Mouse (Mus musculus) lung, embryonic 14.5 days (tissue): ENCODE data around the gene Zbtb8os. TPM values are rescaled to one million over a fixed set of nuclear protein-coding genes. Genes with fewer than 3 reads are reported as not detected.

Experiments
- ATAC-seq: fragments of 200-750 bp; cut with Nextera tagmentation; 2 replicates; pipeline ENCODE4 v1.8.0; 2017; ENCODE audit warnings: mild to moderate bottlenecking, moderate TSS enrichment, moderate library complexity; ENCODE audit not compliant: insufficient read depth
- DNase-seq: peaks from one replicate; pipeline ENCODE4 v3.0.0-alpha.2; 2015
- H3K27ac ChIP-seq: fragments of 300-500 bp; sonication (generic); 2 replicates; pipeline ENCODE4 v1.5.1; 2014; ENCODE audit warnings: low read depth, mild to moderate bottlenecking, moderate library complexity
- H3K27me3 ChIP-seq: fragments of 300-500 bp; sonication (generic); 2 replicates; pipeline ENCODE4 v1.6.1; 2014; ENCODE audit warnings: low read length, control low read depth; ENCODE audit not compliant: insufficient read depth
- H3K36me3 ChIP-seq: fragments of 300-500 bp; sonication (generic); 2 replicates; pipeline ENCODE4 v1.6.1; 2014; ENCODE audit warnings: control low read depth; ENCODE audit not compliant: insufficient read depth
- H3K4me1 ChIP-seq: fragments of 300-500 bp; sonication (generic); 2 replicates; pipeline ENCODE4 v1.6.1; 2014; ENCODE audit warnings: antibody characterized with exemption, control low read depth; ENCODE audit not compliant: insufficient read depth
- H3K4me2 ChIP-seq: fragments of 300-500 bp; sonication (generic); 2 replicates; pipeline ENCODE4 v1.6.1; 2014; ENCODE audit warnings: mild to moderate bottlenecking
- H3K4me3 ChIP-seq: fragments of 300-500 bp; sonication (generic); 2 replicates; pipeline ENCODE4 v1.5.1; 2014; ENCODE audit warnings: low read depth, low read length
- H3K9ac ChIP-seq: fragments of 300-500 bp; sonication (generic); 2 replicates; pipeline ENCODE4 v1.6.1; 2014
- H3K9me3 ChIP-seq: fragments of 300-500 bp; sonication (generic); 2 replicates; pipeline ENCODE4 v1.6.1; 2016; ENCODE audit warnings: low read depth, low read length, control low read depth
- CTCF ChIP-seq: IDR thresholded peaks from 2 replicates; pipeline ENCODE4 v1.5.1; 2016; ENCODE audit warnings: antibody characterized with exemption, low read depth
- WGBS: fragments of 180-500 bp; shearing (Covaris S2); extraction: QIAGEN DNeasy Blood & Tissue Kit; methylation state at CpG from one replicate; pipeline ENCODE4 v1.1.7; 2014; 5-methylcytosine and 5-hydroxymethylcytosine counted together
- polyA plus RNA-seq: library from polyadenylated mRNA; unstranded; fragments of >200 nt; fragmentation: Nextera tagmentation; extraction: Ambion mirVana; gene quantifications from 2 replicates; pipeline ENCODE4 v1.2.1, GENCODE M21; 2014

Gene Zbtb8os
- polyA plus RNA-seq, 1 experiment from 2014 or later, result 51.6 TPM

DNA sequence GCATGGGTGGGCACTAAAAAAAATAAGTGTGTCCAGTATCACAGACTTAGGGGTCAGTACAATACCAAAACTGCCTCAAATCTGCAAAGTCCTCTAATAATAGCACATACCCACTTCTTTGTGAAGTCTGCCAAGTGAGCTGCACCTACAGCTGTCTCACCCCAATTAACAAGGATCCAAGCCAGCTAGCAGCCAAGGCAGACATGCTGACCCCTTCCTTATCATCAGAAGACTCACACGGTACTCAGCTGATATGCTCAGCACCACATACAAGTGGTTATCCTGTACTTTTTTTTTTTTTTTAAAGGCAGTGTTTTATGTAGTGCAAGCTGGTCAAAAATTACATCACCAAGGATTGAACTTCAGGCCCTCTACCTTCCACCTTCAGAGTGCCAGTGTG is 31.2 kb upstream of the Zbtb8os start:
- WGBS, result 40% methylated on average over 1 of the region's 1 CpGs
- DNase-seq (no peak), ATAC-seq (no peak)
- Histone ChIP-seq H3K36me3 (peaks cover 33% of the 10 kb centered on the region), H3K27me3 (no peaks in the 10 kb centered on the region), H3K4me1 (no peaks in the 10 kb centered on the region), H3K9me3 (no peaks in the 10 kb centered on the region), H3K27ac (no peak overlapping the region), H3K4me2 (no peak overlapping the region), H3K9ac (no peak overlapping the region), H3K4me3 (no peak overlapping the region)
- no peak for TF ChIP-seq CTCF

GRCm38 (mm10) chr4:129307936-129308335 is 27.6 kb upstream of the Zbtb8os start:
- Histone ChIP-seq H3K9me3 (no peaks in the 10 kb centered on the region), H3K4me1 (no peaks in the 10 kb centered on the region), H3K4me3 (no peak overlapping the region), H3K4me2 (no peak overlapping the region), H3K36me3 (peaks cover 66% of the 10 kb centered on the region), H3K9ac (no peak overlapping the region), H3K27me3 (no peaks in the 10 kb centered on the region), H3K27ac (no peak overlapping the region)
- TF ChIP-seq CTCF, result no peak
- DNase-seq (no peak), ATAC-seq (no peak)
- 82% methylated on average over 1 of the region's 1 CpGs for WGBS

DNA sequence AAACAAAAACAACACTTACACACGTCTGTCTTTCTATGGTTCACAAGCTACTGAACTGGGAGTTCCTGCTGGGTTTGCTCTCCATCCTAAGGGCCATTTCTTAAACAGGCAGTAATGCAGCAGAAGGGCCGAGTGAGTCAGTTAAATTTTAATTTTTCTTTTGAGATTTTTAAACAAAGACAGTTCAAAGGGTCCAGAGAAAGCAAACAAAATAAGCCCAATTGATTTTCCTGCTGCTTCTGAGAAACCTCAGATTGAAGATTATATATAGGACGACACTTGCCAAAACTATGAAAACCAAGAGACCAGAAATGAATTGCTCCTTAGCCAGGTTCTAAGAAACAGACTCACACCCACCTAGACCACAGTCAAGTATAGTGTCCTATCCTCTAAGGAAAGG is 21.6 kb upstream of the Zbtb8os start:
- no peak overlapping the region for H3K4me3 ChIP-seq
- H3K9me3 ChIP-seq, result no peaks in the 10 kb centered on the region
- WGBS, result 59% methylated on average over 3 of the region's 3 CpGs
- no peak overlapping the region for H3K27ac ChIP-seq
- H3K9ac ChIP-seq, result no peak overlapping the region
- H3K4me2 ChIP-seq, result no peak overlapping the region
- DNase-seq (no peak), ATAC-seq (no peak)
- H3K27me3 ChIP-seq, result no peaks in the 10 kb centered on the region
- H3K4me1 ChIP-seq, result no peaks in the 10 kb centered on the region
- no peak for TF ChIP-seq CTCF
- H3K36me3 ChIP-seq, result peaks cover 95% of the 10 kb centered on the region

DNA sequence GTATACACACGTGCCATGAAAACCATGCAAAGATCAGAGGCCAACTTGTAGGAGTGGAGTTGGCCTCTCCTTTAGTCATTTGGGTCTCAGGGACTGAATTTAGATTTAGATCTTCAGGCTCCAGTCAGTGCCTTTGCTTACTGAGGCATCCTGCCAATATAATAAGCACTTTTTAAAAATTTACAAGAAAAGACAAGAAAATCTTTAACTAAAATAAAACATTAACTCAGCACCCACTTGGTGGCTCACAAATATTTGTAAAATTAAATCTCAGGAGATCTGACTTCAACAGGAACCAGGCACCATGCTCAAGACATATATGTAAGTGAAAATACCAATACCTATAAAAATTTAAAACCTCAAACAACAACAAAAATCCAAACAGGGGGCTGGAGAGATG is 14.6 kb upstream of the Zbtb8os start:
- DNase-seq, result no peak
- no peak for ATAC-seq
- no peak overlapping the region for H3K4me3 ChIP-seq
- TF ChIP-seq CTCF, result no peak
- no peak overlapping the region for H3K4me2 ChIP-seq
- H3K36me3 ChIP-seq, result peaks cover 92% of the 10 kb centered on the region
- H3K9me3 ChIP-seq, result no peaks in the 10 kb centered on the region
- H3K9ac ChIP-seq, result no peak overlapping the region
- no peaks in the 10 kb centered on the region for H3K4me1 ChIP-seq
- H3K27me3 ChIP-seq, result no peaks in the 10 kb centered on the region
- 75% methylated on average over 1 of the region's 1 CpGs for WGBS
- H3K27ac ChIP-seq, result no peak overlapping the region

GRCm38 (mm10) chr4:129322042-129322441 is 13.5 kb upstream of the Zbtb8os start:
- no peaks in the 10 kb centered on the region for H3K4me1 ChIP-seq
- H3K36me3 ChIP-seq, result peaks cover 91% of the 10 kb centered on the region

GRCm38 (mm10) chr4:129323491-129323890 is 12.0 kb upstream of the Zbtb8os start:
- Histone ChIP-seq H3K4me2 (no peak overlapping the region), H3K36me3 (peaks cover 91% of the 10 kb centered on the region), H3K9ac (no peak overlapping the region), H3K9me3 (no peaks in the 10 kb centered on the region), H3K4me1 (no peaks in the 10 kb centered on the region), H3K27me3 (no peaks in the 10 kb centered on the region), H3K4me3 (no peak overlapping the region), H3K27ac (no peak overlapping the region)
- no peak for TF ChIP-seq CTCF
- DNase-seq (no peak), ATAC-seq (no peak)
- WGBS, result 78% methylated on average over 1 of the region's 1 CpGs

More at GRCm38 (mm10) chr4:129322042-129322441, 13.5 kb upstream of the Zbtb8os start:
- H3K9ac ChIP-seq, result no peak overlapping the region
- ATAC-seq, result no peak
- TF ChIP-seq CTCF, result no peak
- H3K27me3 ChIP-seq, result no peaks in the 10 kb centered on the region
- no peak overlapping the region for H3K4me2 ChIP-seq
- H3K27ac ChIP-seq, result no peak overlapping the region
- 94% methylated on average over 5 of the region's 5 CpGs for WGBS
- H3K9me3 ChIP-seq, result no peaks in the 10 kb centered on the region
- DNase-seq, result no peak
- no peak overlapping the region for H3K4me3 ChIP-seq

DNA sequence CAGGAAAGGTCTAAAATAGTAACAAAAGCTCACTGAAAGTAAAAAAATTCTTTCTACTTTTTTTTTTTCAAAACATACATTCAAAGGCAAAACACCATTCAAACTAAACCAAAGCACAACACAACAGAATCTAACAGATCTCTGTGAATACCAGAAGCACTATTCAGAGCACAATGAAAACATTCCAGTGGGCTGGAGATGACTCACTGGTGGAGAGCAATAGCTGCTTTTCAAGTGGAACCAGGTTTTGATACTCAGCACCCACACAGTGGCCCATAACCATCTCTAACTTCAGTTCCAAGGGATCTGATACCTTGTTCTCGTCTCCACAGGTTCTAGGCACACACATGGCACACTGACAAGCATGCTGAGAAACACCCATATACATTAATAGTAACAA is 10.7 kb upstream of the Zbtb8os start:
- no peak for DNase-seq
- no peaks in the 10 kb centered on the region for H3K27me3 ChIP-seq
- WGBS, result 71% methylated on average over 1 of the region's 1 CpGs
- no peaks in the 10 kb centered on the region for H3K4me1 ChIP-seq
- no peak overlapping the region for H3K4me3 ChIP-seq
- H3K4me2 ChIP-seq, result no peak overlapping the region
- H3K27ac ChIP-seq, result no peak overlapping the region
- no peak overlapping the region for H3K9ac ChIP-seq
- ATAC-seq, result no peak
- no peaks in the 10 kb centered on the region for H3K9me3 ChIP-seq
- TF ChIP-seq CTCF, result no peak
- peaks cover 90% of the 10 kb centered on the region for H3K36me3 ChIP-seq

GRCm38 (mm10) chr4:129326191-129326590 is 9.3 kb upstream of the Zbtb8os start:
- H3K27ac ChIP-seq, result no peak overlapping the region
- H3K27me3 ChIP-seq, result no peaks in the 10 kb centered on the region
- no peak overlapping the region for H3K9ac ChIP-seq
- DNase-seq, result no peak
- H3K4me3 ChIP-seq, result no peak overlapping the region
- no peaks in the 10 kb centered on the region for H3K4me1 ChIP-seq
- no peak for TF ChIP-seq CTCF
- no peak for ATAC-seq
- peaks cover 88% of the 10 kb centered on the region for H3K36me3 ChIP-seq
- no peaks in the 10 kb centered on the region for H3K9me3 ChIP-seq
- WGBS, result 51% methylated on average over 1 of the region's 1 CpGs
- no peak overlapping the region for H3K4me2 ChIP-seq
